Mouse (Mus musculus): ENCODE data around the gene Mtus2.

The Mtus2 gene

GRCm38 (mm10) chr5:148181308-148181630 is 224.1 kb downstream of the Mtus2 start:
- no peak for DNase-seq (ENCODE audit: low spot score in 2 of 2)

- DNase-seq (ENCODE audit: low spot score in 2 of 2) = no peak
Observed at GRCm38 (mm10) chr5:148181901-148182300, 224.8 kb downstream of the Mtus2 start.

- no peak for DNase-seq (ENCODE audit: low spot score in 2 of 2)
Observed at GRCm38 (mm10) chr5:148185898-148186297, 228.8 kb downstream of the Mtus2 start.

GRCm38 (mm10) chr5:148191416-148191815 is 234.3 kb downstream of the Mtus2 start:
- DNase-seq (ENCODE audit: low spot score in 2 of 2) = no peak

GRCm38 (mm10) chr5:148211831-148212230 is 254.7 kb downstream of the Mtus2 start:
- no peak for DNase-seq (ENCODE audit: low spot score in 2 of 2)

GRCm38 (mm10) chr5:148216786-148217185 is 259.7 kb downstream of the Mtus2 start:
- DNase-seq (ENCODE audit: low spot score in 2 of 2) = no peak

GRCm38 (mm10) chr5:148222898-148223297 is 265.8 kb downstream of the Mtus2 start:
- DNase-seq (ENCODE audit: low spot score in 2 of 2) = no peak

- DNase-seq (ENCODE audit: low spot score in 2 of 2) = no peak
Observed at GRCm38 (mm10) chr5:148224004-148224403, 266.9 kb downstream of the Mtus2 start.

GRCm38 (mm10) chr5:148233714-148234113 is 276.6 kb downstream of the Mtus2 start:
- no peak for DNase-seq (ENCODE audit: low spot score in 2 of 2)

GRCm38 (mm10) chr5:148236616-148237015 is 279.5 kb downstream of the Mtus2 start:
- DNase-seq (ENCODE audit: low spot score in 2 of 2) = no peak

GRCm38 (mm10) chr5:148239067-148239466 is 281.9 kb downstream of the Mtus2 start:
- DNase-seq (ENCODE audit: low spot score in 2 of 2) = peak in 1 of 2 experiments; percentile 52

- DNase-seq (ENCODE audit: low spot score in 2 of 2) = no peak
Observed at GRCm38 (mm10) chr5:148239757-148240156, 282.6 kb downstream of the Mtus2 start.

GRCm38 (mm10) chr5:148241932-148242331 is 284.8 kb downstream of the Mtus2 start:
- DNase-seq (ENCODE audit: low spot score in 2 of 2) = peak; percentile 82 to 89

GRCm38 (mm10) chr5:148244471-148244870 is 287.4 kb downstream of the Mtus2 start:
- no peak for DNase-seq (ENCODE audit: low spot score in 2 of 2)

- DNase-seq (ENCODE audit: low spot score in 2 of 2) = no peak
Observed at GRCm38 (mm10) chr5:148245386-148245785, 288.3 kb downstream of the Mtus2 start.

GRCm38 (mm10) chr5:148248236-148248635 is 291.1 kb downstream of the Mtus2 start:
- no peak for DNase-seq (ENCODE audit: low spot score in 2 of 2)

GRCm38 (mm10) chr5:148251847-148252246 is 294.7 kb downstream of the Mtus2 start:
- no peak for DNase-seq (ENCODE audit: low spot score in 2 of 2)

- no peak for DNase-seq (ENCODE audit: low spot score in 2 of 2)
Observed at GRCm38 (mm10) chr5:148262016-148262415, 304.9 kb downstream of the Mtus2 start.

GRCm38 (mm10) chr5:148264819-148265707 is 307.9 kb downstream of the Mtus2 start:
- DNase-seq (ENCODE audit: low spot score in 2 of 2) = peak; percentile 74 to 81

- DNase-seq (ENCODE audit: low spot score in 2 of 2) = no peak
Observed at GRCm38 (mm10) chr5:148266841-148267240, 309.7 kb downstream of the Mtus2 start.

- DNase-seq (ENCODE audit: low spot score in 2 of 2) = no peak
Observed at GRCm38 (mm10) chr5:148267446-148267845, 310.3 kb downstream of the Mtus2 start.

- DNase-seq (ENCODE audit: low spot score in 2 of 2) = no peak
Observed at GRCm38 (mm10) chr5:148272065-148272464, 314.9 kb downstream of the Mtus2 start.

GRCm38 (mm10) chr5:148272771-148273170 is 315.7 kb downstream of the Mtus2 start:
- no peak for DNase-seq (ENCODE audit: low spot score in 2 of 2)

GRCm38 (mm10) chr5:148278233-148278632 is 321.1 kb downstream of the Mtus2 start:
- DNase-seq (ENCODE audit: low spot score in 2 of 2) = no peak

Data from right cerebral cortex, postnatal 10 days (tissue).